Mouse (Mus musculus): ENCODE results near the gene Hormad2. TPM values are rescaled to one million over a fixed set of nuclear protein-coding genes. Genes with fewer than 3 reads are reported as not detected.

Hormad2 gene
- polyA plus RNA-seq, 1 experiment = not detected

- WGBS = 85% methylated on average over 14 of the region's 14 CpGs
- TF ChIP-seq CTCF (IDR thresholded peaks at IDR 0.05; ENCODE audit: insufficient read depth, low read depth, low read length) (no peak), POLR2A (IDR thresholded peaks at IDR 0.05; ENCODE audit: insufficient read depth, low read depth, low read length) (no peak)
- Histone ChIP-seq H3K4me1 (ENCODE audit: control insufficient read depth, insufficient read depth, low read length) (no peaks in the 10 kb centered on the region), H3K27ac (ENCODE audit: insufficient read depth, low read depth, low read length) (no peak overlapping the region), H3K4me3 (ENCODE audit: insufficient read depth, low read depth, low read length) (no peak overlapping the region)
Measured at GRCm38 (mm10) chr11:4319212-4319955, 121.5 kb downstream of the Hormad2 start.

- H3K4me3 ChIP-seq (ENCODE audit: insufficient read depth, low read depth, low read length) = no peak overlapping the region
- H3K4me1 ChIP-seq (ENCODE audit: control insufficient read depth, insufficient read depth, low read length) = no peaks in the 10 kb centered on the region
- WGBS = 85% methylated on average over 3 of the region's 3 CpGs
- no peak overlapping the region for H3K27ac ChIP-seq (ENCODE audit: insufficient read depth, low read depth, low read length)
- TF ChIP-seq POLR2A (IDR thresholded peaks at IDR 0.05; ENCODE audit: insufficient read depth, low read depth, low read length) (no peak), CTCF (IDR thresholded peaks at IDR 0.05; ENCODE audit: insufficient read depth, low read depth, low read length) (no peak)
Measured at GRCm38 (mm10) chr11:4318011-4318410, 122.9 kb downstream of the Hormad2 start.

- WGBS = 74% methylated on average over 5 of the region's 5 CpGs
- Histone ChIP-seq H3K4me3 (ENCODE audit: insufficient read depth, low read depth, low read length) (no peak overlapping the region), H3K27ac (ENCODE audit: insufficient read depth, low read depth, low read length) (no peak overlapping the region), H3K4me1 (ENCODE audit: control insufficient read depth, insufficient read depth, low read length) (no peaks in the 10 kb centered on the region)
- no peak for TF ChIP-seq CTCF (IDR thresholded peaks at IDR 0.05; ENCODE audit: insufficient read depth, low read depth, low read length)
- TF ChIP-seq POLR2A (IDR thresholded peaks at IDR 0.05; ENCODE audit: insufficient read depth, low read depth, low read length) = no peak
Measured at GRCm38 (mm10) chr11:4317287-4317686, 123.6 kb downstream of the Hormad2 start.

GRCm38 (mm10) chr11:4312180-4312579 is 128.7 kb downstream of the Hormad2 start:
- Histone ChIP-seq H3K4me1 (ENCODE audit: control insufficient read depth, insufficient read depth, low read length) (no peaks in the 10 kb centered on the region; the same call in 1 of the 2 replicates), H3K27ac (ENCODE audit: insufficient read depth, low read depth, low read length) (no peak overlapping the region), H3K4me3 (ENCODE audit: insufficient read depth, low read depth, low read length) (no peak overlapping the region)
- TF ChIP-seq POLR2A (IDR thresholded peaks at IDR 0.05; ENCODE audit: insufficient read depth, low read depth, low read length) (no peak), CTCF (IDR thresholded peaks at IDR 0.05; ENCODE audit: insufficient read depth, low read depth, low read length) (no peak)
- WGBS = 93% methylated on average over 4 of the region's 4 CpGs

- H3K27ac ChIP-seq (ENCODE audit: insufficient read depth, low read depth, low read length) = no peak overlapping the region
- no peak overlapping the region for H3K4me3 ChIP-seq (ENCODE audit: insufficient read depth, low read depth, low read length)
- H3K4me1 ChIP-seq (ENCODE audit: control insufficient read depth, insufficient read depth, low read length) = no peaks in the 10 kb centered on the region; the same call in 1 of the 2 replicates
- WGBS = 99% methylated on average over 4 of the region's 4 CpGs
- TF ChIP-seq POLR2A (IDR thresholded peaks at IDR 0.05; ENCODE audit: insufficient read depth, low read depth, low read length) (no peak), CTCF (IDR thresholded peaks at IDR 0.05; ENCODE audit: insufficient read depth, low read depth, low read length) (no peak)
Measured at GRCm38 (mm10) chr11:4310324-4310723, 130.6 kb downstream of the Hormad2 start.

- Histone ChIP-seq H3K4me3 (ENCODE audit: insufficient read depth, low read depth, low read length) (no peak overlapping the region), H3K27ac (ENCODE audit: insufficient read depth, low read depth, low read length) (no peak overlapping the region), H3K4me1 (ENCODE audit: control insufficient read depth, insufficient read depth, low read length) (no peaks in the 10 kb centered on the region; the same call in 1 of the 2 replicates)
- 91% methylated on average over 4 of the region's 4 CpGs for WGBS
- TF ChIP-seq POLR2A (IDR thresholded peaks at IDR 0.05; ENCODE audit: insufficient read depth, low read depth, low read length) = no peak
- no peak for TF ChIP-seq CTCF (IDR thresholded peaks at IDR 0.05; ENCODE audit: insufficient read depth, low read depth, low read length)
Measured at GRCm38 (mm10) chr11:4309613-4310012, 131.3 kb downstream of the Hormad2 start.

GRCm38 (mm10) chr11:4308514-4309450 is 132.1 kb downstream of the Hormad2 start:
- no peak overlapping the region for H3K4me3 ChIP-seq (ENCODE audit: insufficient read depth, low read depth, low read length)
- H3K27ac ChIP-seq (ENCODE audit: insufficient read depth, low read depth, low read length) = no peak overlapping the region
- H3K4me1 ChIP-seq (ENCODE audit: control insufficient read depth, insufficient read depth, low read length) = no peaks in the 10 kb centered on the region; the same call in 1 of the 2 replicates
- TF ChIP-seq CTCF (IDR thresholded peaks at IDR 0.05; ENCODE audit: insufficient read depth, low read depth, low read length) = no peak
- TF ChIP-seq POLR2A (IDR thresholded peaks at IDR 0.05; ENCODE audit: insufficient read depth, low read depth, low read length) = no peak
- WGBS = 68% methylated on average over 25 of the region's 25 CpGs

GRCm38 (mm10) chr11:4308060-4308513 is 132.8 kb downstream of the Hormad2 start:
- H3K4me1 ChIP-seq (ENCODE audit: control insufficient read depth, insufficient read depth, low read length) = peaks cover under 1% of the 10 kb centered on the region; the same call in 1 of the 2 replicates
- no peak for TF ChIP-seq POLR2A (IDR thresholded peaks at IDR 0.05; ENCODE audit: insufficient read depth, low read depth, low read length)
- no peak for TF ChIP-seq CTCF (IDR thresholded peaks at IDR 0.05; ENCODE audit: insufficient read depth, low read depth, low read length)
- no peak overlapping the region for H3K27ac ChIP-seq (ENCODE audit: insufficient read depth, low read depth, low read length)
- WGBS = 73% methylated on average over 6 of the region's 6 CpGs
- H3K4me3 ChIP-seq (ENCODE audit: insufficient read depth, low read depth, low read length) = no peak overlapping the region

All from olfactory bulb, adult 2 months (tissue).